Mouse (Mus musculus) neural tube, embryonic 13.5 days (tissue): Measurements from ENCODE around the gene Tmem63b. TPM values are rescaled to one million over a fixed set of nuclear protein-coding genes. Genes with fewer than 3 reads are reported as not detected.

ENCODE experiments used
- ATAC-seq: fragments of 200-750 bp; cut with Nextera tagmentation; 2 replicates; pipeline ENCODE4 v1.8.0; 2017; ENCODE audit warnings: low read depth, mild to moderate bottlenecking, moderate TSS enrichment, moderate library complexity
- H3K27ac ChIP-seq: fragments of 300-500 bp; sonication (generic); replicated peaks from 2 replicates; pipeline ENCODE4 v1.5.1; 2015; ENCODE audit warnings: moderate library complexity, mild to moderate bottlenecking, inconsistent platforms
- H3K27me3 ChIP-seq: fragments of 300-500 bp; sonication (generic); 2 replicates; pipeline ENCODE4 v1.6.1; 2015; ENCODE audit warnings: mild to moderate bottlenecking, inconsistent platforms
- H3K36me3 ChIP-seq: fragments of 300-500 bp; sonication (generic); 2 replicates; pipeline ENCODE4 v1.6.1; 2015; ENCODE audit warnings: mild to moderate bottlenecking, inconsistent platforms
- H3K4me1 ChIP-seq: fragments of 300-500 bp; sonication (generic); replicated peaks from 2 replicates; pipeline ENCODE4 v1.6.1; 2015; ENCODE audit warnings: inconsistent platforms
- H3K4me2 ChIP-seq: fragments of 300-500 bp; sonication (generic); 2 replicates; pipeline ENCODE4 v1.6.1; 2015; ENCODE audit warnings: inconsistent platforms, mild to moderate bottlenecking, moderate library complexity
- H3K4me3 ChIP-seq: fragments of 300-500 bp; sonication (generic); 2 replicates; pipeline ENCODE4 v1.5.1; 2015; ENCODE audit warnings: mild to moderate bottlenecking, inconsistent platforms
- H3K9ac ChIP-seq: fragments of 300-500 bp; sonication (generic); 2 replicates; pipeline ENCODE4 v1.6.1; 2015; ENCODE audit warnings: moderate library complexity, mild to moderate bottlenecking, inconsistent platforms
- H3K9me3 ChIP-seq: fragments of 300-500 bp; sonication (generic); 2 replicates; pipeline ENCODE4 v1.6.1; 2016; ENCODE audit warnings: inconsistent platforms
- WGBS: fragments of 180-500 bp; shearing (Covaris S2); methylation state at CpG from one replicate; pipeline ENCODE4 v1.1.7; 2015; 5-methylcytosine and 5-hydroxymethylcytosine counted together
- polyA plus RNA-seq: library from polyadenylated mRNA; unstranded; fragments of >200 nt; fragmentation: Nextera tagmentation; extraction: Ambion mirVana; gene quantifications from 2 replicates; pipeline ENCODE4 v1.2.1, GENCODE M21; 2015

Tmem63b gene
- polyA plus RNA-seq, 1 experiment from 2014 or later: 127 TPM

DNA sequence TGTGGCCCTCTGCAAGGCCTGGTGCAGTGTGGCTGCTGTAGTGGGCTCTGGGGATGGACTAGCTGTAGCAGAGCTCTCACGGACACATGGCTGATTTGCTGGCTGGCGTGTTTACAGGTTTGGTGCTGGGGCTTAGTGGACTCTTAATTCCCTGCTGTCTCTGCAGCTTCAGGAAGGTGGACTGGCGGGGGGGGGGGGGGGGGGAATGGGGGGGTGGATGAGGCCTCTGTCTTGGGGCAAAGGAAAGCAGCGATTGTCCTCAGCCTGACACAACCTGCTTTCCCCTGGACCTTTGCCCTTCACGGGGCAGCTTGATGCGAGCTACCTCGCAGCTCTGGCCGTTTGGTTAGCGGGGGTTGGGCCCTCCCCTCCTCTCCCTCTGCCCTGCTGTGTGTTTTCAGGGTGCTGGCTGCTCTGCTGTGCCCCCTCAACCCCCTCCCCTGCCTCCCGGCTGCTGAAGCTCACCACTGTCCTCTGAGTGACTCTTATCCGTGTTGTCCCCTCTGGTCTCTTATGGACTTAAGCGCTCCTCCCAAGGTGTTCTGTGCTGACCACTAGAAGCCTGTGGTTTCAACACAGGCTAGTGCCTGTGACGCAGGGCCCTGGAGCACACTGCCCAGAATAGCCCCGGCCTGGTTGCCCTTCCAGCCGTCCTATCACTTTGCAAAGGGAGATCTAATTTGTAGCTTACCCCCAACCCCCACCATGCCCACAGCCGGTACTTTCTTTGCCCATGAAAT, 14.0 kb upstream of the Tmem63b start:
- Histone ChIP-seq H3K9ac (0 out of 2 replicates have a peak overlapping the region, but pooled peaks have one; percentile 13), H3K27me3 (no peaks in the 10 kb centered on the region), H3K27ac (no peak overlapping the region), H3K36me3 (peaks cover 27% of the 10 kb centered on the region), H3K4me2 (no peak overlapping the region), H3K4me1 (0 out of 2 replicates have a peak, but pooled peaks cover 4% of the 10 kb centered on the region), H3K4me3 (no peak overlapping the region), H3K9me3 (no peaks in the 10 kb centered on the region)
- 65% methylated on average over 9 of the region's 16 CpGs for WGBS
- no peak for ATAC-seq

DNA sequence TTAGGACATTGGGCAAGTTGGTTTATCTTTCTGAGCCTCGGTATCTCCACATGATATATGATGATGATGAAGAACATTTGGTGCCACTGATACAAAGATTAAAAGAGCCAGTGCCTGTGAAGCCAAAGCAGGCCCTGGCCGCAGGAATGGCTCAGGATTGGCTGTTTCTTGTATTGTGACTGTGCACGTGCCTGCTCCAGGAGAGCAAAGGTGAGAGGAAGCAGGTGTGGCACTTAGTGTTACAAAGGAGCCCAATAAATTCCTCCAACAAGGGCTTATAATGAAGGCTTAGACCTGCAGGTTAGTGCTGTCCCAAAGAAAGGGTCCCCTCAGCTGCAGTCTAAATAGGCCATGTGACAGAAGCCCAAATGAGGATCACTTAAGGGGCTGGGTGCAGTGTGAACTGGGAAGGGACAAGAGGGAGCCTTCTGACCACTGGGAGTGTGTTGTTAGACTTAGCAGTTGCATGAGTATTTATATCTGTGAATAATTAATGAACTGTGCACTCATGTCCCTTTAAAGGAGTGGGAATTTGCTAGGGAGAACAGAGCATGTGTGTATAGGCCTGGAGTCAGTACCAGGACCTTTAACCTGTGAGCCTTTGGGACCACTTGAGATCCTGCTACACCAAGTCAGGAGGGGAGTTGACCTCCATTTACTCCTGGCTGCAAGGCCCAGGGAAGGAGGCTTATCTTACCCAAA, 12.5 kb upstream of the Tmem63b start:
- Histone ChIP-seq H3K9me3 (no peaks in the 10 kb centered on the region), H3K4me1 (0 out of 2 replicates have a peak, but pooled peaks cover 4% of the 10 kb centered on the region), H3K36me3 (peaks cover 27% of the 10 kb centered on the region), H3K27ac (no peak overlapping the region), H3K4me2 (no peak overlapping the region), H3K4me3 (no peak overlapping the region), H3K27me3 (no peaks in the 10 kb centered on the region), H3K9ac (no peak overlapping the region)
- ATAC-seq: no peak
- 92% methylated on average over 3 of the region's 3 CpGs for WGBS

DNA sequence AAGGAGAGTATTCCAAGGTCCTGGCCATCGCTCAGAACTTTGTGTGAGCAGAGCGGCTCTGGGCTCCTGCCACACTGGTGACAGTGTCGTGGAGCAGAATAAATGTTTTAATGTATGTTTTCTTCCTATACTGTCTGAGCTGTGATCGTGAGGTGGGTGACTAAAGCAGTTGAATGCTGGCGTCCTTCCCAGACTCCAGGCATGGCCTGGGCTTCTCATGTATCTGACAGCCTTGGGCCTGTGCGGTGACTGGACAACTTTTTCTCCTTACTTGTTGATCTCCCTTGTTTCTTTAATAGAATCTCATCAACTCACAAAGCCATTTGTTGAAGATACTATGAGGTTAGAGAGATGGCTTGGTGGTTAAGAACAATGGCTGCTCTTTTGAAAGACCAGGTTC, 11.7 kb upstream of the Tmem63b start:
- 88% methylated on average over 6 of the region's 6 CpGs for WGBS
- peaks cover 27% of the 10 kb centered on the region for H3K36me3 ChIP-seq
- no peak overlapping the region for H3K4me2 ChIP-seq
- H3K27me3 ChIP-seq: no peaks in the 10 kb centered on the region
- H3K9ac ChIP-seq: no peak overlapping the region
- no peak overlapping the region for H3K27ac ChIP-seq
- 0 out of 2 replicates have a peak, but pooled peaks cover 4% of the 10 kb centered on the region for H3K4me1 ChIP-seq
- H3K9me3 ChIP-seq: no peaks in the 10 kb centered on the region
- ATAC-seq: no peak
- no peak overlapping the region for H3K4me3 ChIP-seq

DNA sequence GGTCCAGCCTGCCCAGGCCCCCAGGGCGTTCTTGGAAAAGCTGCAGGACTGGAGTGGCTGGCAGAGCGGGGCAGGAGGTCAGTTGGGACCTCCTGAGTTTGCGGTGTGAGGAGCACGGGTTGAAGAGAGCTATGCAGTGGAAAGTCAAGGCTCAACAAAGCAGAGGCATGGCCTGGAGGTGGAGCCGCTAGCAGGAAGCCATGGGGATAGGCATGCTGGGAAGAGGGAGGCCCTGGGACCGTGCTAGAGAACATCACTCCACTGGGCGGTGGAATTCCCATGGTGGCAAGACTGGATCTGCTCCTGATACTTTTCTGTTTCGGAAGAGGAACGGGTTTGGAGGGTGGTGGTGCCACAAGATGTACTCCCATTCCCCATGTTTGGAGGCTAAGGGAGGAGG, 10.3 kb upstream of the Tmem63b start:
- WGBS: 91% methylated on average over 9 of the region's 9 CpGs
- H3K9ac ChIP-seq: no peak overlapping the region
- H3K27ac ChIP-seq: no peak overlapping the region
- H3K27me3 ChIP-seq: no peaks in the 10 kb centered on the region
- ATAC-seq: no peak
- 0 out of 2 replicates have a peak, but pooled peaks cover 4% of the 10 kb centered on the region for H3K4me1 ChIP-seq
- H3K4me3 ChIP-seq: no peak overlapping the region
- H3K9me3 ChIP-seq: no peaks in the 10 kb centered on the region
- H3K36me3 ChIP-seq: peaks cover 27% of the 10 kb centered on the region
- H3K4me2 ChIP-seq: no peak overlapping the region

DNA sequence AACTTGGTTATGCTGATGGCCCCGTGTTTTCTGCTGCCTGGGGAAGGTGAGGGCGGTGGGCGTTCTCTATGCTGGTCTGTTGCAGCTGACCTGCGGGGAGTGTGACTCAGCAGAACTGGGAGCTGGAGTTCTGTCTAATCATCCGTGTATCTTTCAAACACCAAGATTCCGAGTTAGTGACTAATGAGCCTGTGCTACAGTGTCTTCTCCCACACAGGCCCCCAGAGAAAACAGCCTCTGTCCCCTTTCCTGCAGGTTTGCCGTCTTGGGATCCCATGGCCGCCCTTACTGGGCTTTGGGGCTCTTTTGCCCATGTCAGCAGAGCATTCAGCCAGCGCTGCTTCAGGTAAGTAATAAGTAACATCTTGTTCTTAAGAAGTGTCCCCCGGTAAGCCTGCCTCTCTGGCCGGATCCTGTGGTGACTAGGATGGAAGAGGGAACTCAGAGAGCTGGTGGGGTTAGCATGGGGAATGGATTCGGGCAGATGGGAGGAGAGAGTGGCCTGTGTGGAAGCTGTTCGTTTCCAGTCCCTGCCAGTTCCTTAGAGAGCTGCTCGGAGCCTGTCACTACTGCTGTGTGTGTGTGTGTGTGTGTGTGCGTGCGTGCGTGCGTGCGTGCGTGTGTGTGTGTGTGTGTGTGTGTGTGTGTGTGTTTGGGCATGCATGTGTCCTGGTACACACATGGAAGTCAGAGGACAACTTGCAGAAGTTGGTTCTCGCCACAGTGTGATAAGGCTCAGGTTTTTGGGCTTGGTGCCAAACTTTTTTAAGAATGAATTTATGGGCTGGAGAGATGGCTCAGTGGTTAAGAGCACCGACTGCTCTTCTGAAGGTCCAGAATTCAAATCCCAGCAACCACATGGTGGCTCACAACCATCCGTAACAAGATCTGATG, 8.8 kb upstream of the Tmem63b start:
- Histone ChIP-seq H3K27me3 (no peaks in the 10 kb centered on the region), H3K27ac (no peak overlapping the region), H3K36me3 (peaks cover 27% of the 10 kb centered on the region), H3K9ac (0 out of 2 replicates have a peak overlapping the region, but pooled peaks have one; percentile 31), H3K4me1 (0 out of 2 replicates have a peak, but pooled peaks cover 4% of the 10 kb centered on the region), H3K4me3 (no peak overlapping the region), H3K9me3 (no peaks in the 10 kb centered on the region), H3K4me2 (no peak overlapping the region)
- WGBS: 74% methylated on average over 23 of the region's 23 CpGs
- no peak for ATAC-seq

DNA sequence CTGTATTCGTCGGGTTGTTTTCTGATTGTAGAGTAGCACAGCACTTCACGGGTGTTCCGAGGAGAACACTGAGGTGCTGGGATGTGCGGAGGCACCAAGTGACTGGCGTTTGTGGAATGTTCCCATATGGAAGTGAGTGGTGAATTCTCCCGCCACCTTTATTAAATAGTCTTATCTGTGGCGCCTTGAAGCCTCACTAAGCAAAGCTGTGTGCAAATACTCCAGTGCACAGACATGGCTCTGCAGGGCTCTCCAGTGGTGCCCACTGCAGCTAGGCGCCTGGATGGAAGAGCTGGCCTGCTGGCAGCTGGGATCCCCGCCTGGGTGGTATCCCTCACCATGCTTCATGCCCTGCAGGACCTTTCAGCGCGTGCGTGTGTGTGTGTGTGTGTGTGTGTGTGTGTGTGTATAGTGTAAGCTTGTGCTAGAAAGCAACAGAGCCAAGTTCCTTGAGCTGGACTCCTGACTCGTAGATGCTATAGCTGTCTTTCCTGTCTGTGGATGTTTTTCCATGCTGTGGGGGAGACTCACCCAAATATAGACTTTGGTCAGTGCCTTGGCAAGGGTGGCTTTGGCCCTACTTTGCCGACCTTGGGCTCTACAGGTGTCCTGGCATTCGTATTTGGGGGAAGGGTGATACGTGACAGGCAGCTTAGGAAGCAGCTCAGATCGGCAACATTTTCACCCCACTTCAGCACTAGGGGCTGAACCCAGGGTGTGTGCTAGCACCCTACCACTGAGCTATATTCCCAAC, 7.3 kb upstream of the Tmem63b start:
- no peaks in the 10 kb centered on the region for H3K4me1 ChIP-seq
- no peak overlapping the region for H3K9ac ChIP-seq
- 87% methylated on average over 18 of the region's 18 CpGs for WGBS

DNA sequence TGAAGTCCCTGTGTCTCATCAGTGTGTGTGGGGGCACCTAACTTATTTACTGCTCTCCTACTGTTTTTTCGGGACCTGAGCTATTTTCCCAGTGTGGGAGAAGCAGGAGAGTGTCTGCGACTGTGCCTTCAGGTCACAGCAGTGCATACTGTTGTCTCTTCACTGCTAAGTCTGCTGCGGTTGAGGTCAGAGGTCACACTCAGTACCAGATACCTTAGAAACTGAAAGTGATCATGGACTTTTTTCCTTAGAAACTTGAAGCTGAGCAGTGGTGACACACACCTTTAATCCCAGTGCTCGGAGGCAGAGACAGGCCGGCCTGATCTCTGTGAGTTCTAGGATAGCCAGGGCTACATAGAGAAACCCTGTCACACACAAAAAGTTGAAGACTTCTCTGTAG, 5.5 kb upstream of the Tmem63b start:
- Histone ChIP-seq H3K4me3 (no peak overlapping the region), H3K9ac (no peak overlapping the region), H3K4me2 (no peak overlapping the region), H3K4me1 (peaks cover 8% of the 10 kb centered on the region), H3K27ac (no peak overlapping the region), H3K27me3 (no peaks in the 10 kb centered on the region), H3K36me3 (0 out of 2 replicates have a peak, but pooled peaks cover 6% of the 10 kb centered on the region), H3K9me3 (no peaks in the 10 kb centered on the region)
- ATAC-seq: no peak
- WGBS: 80% methylated on average over 5 of the region's 5 CpGs

More for the DNA sequence above, 7.3 kb upstream of the Tmem63b start:
- Histone ChIP-seq H3K36me3 (peaks cover 18% of the 10 kb centered on the region), H3K27me3 (no peaks in the 10 kb centered on the region), H3K4me2 (no peak overlapping the region), H3K4me3 (no peak overlapping the region), H3K27ac (no peak overlapping the region), H3K9me3 (no peaks in the 10 kb centered on the region)
- ATAC-seq: no peak

DNA sequence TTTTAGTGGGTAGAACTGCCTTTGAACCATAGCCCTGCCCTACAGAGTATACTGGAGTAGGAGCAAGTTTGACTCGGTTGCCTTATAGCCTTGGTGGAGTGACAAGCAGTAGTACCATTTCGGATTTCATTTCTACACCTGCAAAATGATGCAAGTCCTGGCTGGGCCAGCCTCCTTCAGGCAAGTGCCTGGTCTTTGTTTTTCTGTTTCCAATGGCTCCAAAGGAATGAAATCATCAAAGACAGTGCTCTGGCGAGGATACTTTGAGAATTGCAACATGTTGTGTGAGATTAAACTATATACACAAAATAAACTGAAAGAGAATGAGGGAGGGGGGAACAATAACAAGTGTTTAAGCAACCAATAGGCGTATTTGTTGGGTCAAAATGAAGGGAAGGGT, 3.3 kb upstream of the Tmem63b start:
- ATAC-seq: no peak

DNA sequence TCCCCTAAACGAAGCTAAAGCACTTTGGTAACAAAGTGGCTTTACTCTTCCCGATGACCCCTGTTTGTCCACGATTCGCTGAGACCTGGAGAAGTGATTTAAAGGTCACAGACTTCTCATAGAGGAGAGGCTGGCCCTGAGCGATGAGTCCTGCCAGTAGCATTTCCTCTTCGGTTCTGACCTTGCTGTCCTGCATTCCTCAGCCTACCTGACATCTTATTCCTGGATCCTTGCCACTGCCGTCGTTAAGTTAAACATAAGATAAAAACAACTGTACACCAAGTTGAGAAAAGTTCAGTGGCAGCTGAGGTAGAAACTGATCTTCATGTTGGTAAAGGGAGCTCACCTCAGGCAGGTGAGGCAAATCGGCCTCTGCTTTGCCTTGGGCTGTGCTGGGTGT, 2.4 kb upstream of the Tmem63b start:
- H3K27ac ChIP-seq: no peak overlapping the region
- no peak for ATAC-seq
- H3K9ac ChIP-seq: no peak overlapping the region
- peaks cover 23% of the 10 kb centered on the region for H3K4me1 ChIP-seq
- no peaks in the 10 kb centered on the region for H3K9me3 ChIP-seq
- 89% methylated on average over 9 of the region's 9 CpGs for WGBS
- no peaks in the 10 kb centered on the region for H3K36me3 ChIP-seq
- no peak overlapping the region for H3K4me2 ChIP-seq
- H3K4me3 ChIP-seq: no peak overlapping the region
- no peaks in the 10 kb centered on the region for H3K27me3 ChIP-seq

More for the DNA sequence above, 3.3 kb upstream of the Tmem63b start:
- Histone ChIP-seq H3K4me1 (peaks cover 15% of the 10 kb centered on the region), H3K4me3 (no peak overlapping the region), H3K36me3 (no peaks in the 10 kb centered on the region), H3K9ac (no peak overlapping the region), H3K27ac (no peak overlapping the region), H3K4me2 (no peak overlapping the region), H3K27me3 (no peaks in the 10 kb centered on the region), H3K9me3 (no peaks in the 10 kb centered on the region)
- 88% methylated on average over 4 of the region's 4 CpGs for WGBS

DNA sequence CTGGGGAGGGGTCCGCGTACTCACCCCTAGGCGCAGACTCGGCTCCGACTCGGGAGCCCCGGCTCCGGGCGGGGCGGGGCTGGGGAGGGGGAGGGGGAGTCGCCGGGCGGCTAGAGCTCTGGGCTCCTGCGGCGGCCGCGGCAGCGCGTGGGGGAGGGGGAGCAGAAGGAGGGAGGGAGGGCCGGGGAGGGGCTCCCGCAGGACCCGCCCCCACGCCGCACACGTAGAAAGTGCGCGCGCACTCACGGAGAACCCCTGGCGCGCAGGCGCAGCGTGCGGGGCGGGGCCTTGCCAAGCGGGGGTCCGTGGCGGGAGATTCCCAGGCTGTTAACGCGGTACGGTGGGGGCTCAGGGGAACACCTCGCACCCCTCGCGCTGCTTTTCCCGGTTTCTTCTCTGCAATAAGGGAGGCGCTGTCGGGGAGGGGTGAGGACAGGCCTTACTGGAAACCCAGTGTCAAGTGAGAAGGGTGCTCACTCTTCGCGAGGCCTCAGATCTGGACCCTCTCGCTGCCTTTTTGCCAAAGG, 549 bp downstream of the Tmem63b start, which contains the start of gene Mrpl14:
Mrpl14 (plus strand) TSS at position 230 of the 527 bp plus-strand sequence.
- Histone ChIP-seq H3K4me1 (peaks cover 32% of the 10 kb centered on the region), H3K9me3 (no peaks in the 10 kb centered on the region), H3K36me3 (no peaks in the 10 kb centered on the region), H3K9ac (peak within 1 kb of the TSS; percentile 97), H3K27ac (peak within 1 kb of the TSS; percentile 96), H3K4me3 (peak within 1 kb of the TSS; percentile 94), H3K27me3 (no peaks in the 10 kb centered on the region), H3K4me2 (peak within 1 kb of the TSS; percentile 82)
- under 1% methylated on average over 43 of the region's 50 CpGs for WGBS
- ATAC-seq: peak; percentile 89
